Mouse (Mus musculus): ENCODE results near the gene Rbm44.

Gene Rbm44

DNA sequence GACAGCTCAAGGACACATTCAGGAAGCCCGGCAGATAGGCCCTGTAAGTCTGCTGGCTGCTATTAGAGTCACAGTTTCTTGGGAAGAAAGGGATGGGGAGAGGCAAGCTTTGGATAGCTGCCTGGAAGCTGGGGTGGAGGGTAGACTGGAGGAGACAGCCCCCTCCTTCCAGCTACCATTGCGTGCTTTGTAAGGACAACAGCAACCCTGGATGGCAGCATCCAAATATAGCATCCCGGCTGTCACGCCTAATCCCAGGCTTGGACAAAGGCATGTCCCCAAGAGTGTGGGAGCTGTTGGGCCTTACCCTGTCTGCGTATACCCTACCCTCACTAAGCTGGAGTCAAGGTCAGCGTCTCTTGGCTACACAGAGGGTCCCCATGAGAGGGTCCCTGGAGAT lies 64.5 kb downstream of the Rbm44 start:
- DNase-seq (ENCODE audit: extremely low spot score, low spot score), result no peak

DNA sequence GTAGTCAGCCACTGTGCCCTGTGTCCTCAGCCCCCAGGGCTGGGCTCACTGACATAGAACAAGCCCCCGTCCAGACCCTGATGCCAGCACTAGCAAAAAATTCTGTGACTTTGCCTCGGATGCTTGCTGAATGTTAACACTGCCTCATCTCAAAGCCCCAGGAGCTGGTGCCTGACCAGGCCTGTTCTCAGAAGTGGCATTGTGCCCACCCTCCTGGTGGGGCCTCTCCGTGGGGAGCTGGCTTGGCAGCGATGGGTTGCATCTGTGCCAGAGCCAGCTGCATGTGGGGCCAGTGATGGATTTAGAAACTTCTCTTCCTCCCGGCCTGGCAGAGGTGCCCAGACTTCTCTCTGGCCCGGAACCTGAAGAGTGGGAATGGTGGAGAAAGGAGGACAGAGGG lies 64.9 kb downstream of the Rbm44 start:
- DNase-seq (ENCODE audit: extremely low spot score, low spot score), result no peak

DNA sequence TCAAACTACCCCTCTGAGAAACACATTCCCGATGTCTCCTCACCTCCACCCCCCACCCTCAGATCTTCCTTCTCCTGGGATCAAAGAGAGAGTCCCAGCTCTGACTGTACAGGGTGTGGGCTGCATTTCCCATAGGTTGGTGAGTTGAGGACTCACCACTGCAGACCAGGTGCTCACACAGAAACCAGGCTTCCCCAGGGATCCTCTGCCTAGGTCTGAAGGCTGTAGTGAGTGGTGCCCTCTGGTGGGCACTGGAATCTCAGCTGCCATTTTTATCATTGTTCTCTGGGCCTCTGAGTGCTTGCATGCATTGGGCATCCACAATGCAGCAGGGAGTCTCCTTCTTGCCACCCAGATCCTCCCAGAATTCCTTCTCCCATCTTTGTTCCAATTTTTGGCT lies 66.2 kb downstream of the Rbm44 start:
- DNase-seq (ENCODE audit: extremely low spot score, low spot score), result peak; percentile 55

DNA sequence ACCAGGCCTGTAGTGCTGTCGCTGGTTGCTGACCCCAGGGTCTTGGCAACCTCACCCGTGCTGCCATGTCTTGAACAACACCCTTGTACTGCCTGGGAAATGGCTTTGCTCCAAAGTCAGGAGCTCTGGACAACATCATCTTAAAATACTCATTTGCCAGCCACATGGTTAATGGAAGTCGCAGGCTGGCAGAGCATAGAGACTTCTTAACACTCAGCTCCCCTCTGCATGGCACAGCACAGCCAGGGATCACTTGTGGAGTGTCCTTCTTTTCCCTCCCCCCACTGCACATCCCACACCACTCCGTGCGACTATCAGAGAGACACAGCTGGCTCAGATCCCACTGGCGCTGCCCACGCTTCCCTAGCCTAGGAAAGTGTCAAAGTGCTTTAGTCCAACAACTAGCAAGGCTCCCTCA lies 66.7 kb downstream of the Rbm44 start:
- no peak for DNase-seq (ENCODE audit: extremely low spot score, low spot score)

DNA sequence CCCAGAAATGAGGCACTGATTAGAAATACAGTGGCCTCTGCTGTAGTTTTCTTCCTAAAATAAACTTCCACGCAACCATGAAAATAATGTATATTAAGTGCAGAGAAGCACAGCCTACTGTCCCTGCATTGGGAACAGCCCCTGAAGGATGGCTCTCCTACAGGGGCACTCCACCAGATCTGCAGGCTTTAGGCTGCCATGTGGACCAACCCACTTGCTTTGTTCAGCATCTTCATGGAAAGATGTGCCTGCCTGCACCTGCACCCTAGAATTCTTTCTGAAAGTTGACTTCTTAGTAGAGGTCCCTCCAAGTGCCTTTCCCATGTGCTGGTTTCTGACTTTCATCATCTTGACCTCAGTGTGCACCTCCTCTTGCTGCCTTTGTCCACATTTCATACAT lies 70.4 kb downstream of the Rbm44 start:
- no peak for DNase-seq (ENCODE audit: extremely low spot score, low spot score)

DNA sequence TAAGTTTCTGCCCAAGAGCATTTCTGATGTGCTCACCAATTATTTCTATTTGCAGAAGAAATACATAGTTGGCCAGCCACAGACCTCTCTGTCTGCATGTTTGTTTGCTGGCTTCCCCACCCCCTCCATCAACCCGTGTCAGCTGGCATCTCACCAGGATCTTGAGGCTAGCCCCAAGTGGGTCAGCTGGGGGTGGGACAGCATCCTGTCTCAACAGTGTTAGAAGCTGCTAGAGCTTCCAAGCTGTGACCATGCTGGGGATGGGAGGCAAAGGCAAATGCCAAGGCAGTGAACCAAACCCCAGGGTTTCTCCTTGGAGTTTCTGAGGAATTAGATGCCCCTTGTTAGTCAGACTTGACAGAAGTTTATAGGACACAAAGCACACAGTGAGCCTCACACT lies 71.1 kb downstream of the Rbm44 start:
- no peak for DNase-seq (ENCODE audit: extremely low spot score, low spot score)

DNA sequence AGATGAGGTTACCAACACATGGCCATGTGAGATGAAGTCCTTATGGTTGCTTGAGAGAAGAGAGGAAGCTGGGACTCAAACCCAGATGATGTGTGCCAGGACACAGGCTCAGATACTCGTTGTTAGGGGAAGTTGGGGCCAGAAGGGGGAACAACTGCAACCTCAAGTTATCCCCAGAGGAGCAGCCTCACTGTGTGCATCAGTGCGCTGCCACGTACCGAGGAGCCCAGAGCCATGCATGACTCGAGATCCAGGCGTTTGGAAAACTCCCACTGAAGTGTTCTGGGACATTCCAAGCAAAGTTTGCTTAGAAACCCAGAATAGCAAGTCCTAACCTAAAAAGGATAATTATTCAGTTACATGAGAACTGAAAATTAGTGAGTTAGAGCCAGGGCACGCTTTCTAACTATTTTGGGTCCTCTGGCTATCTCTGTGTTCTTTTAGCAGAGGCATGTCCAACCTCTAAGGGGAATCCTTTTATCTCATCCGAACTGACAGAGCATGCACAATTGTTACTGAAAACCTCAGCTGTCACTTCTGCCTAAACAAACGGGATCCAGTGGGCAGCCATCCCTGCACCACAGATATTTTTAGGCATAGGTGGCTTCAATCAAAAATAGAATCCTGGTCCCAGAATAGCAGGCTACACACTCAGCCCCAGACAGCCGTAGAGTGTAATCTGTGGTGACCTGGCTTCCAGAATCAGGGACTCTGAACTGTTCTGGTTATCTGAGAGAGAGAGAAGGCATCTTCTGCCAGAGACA lies 71.8 kb downstream of the Rbm44 start:
- no peak for DNase-seq (ENCODE audit: extremely low spot score, low spot score)

DNA sequence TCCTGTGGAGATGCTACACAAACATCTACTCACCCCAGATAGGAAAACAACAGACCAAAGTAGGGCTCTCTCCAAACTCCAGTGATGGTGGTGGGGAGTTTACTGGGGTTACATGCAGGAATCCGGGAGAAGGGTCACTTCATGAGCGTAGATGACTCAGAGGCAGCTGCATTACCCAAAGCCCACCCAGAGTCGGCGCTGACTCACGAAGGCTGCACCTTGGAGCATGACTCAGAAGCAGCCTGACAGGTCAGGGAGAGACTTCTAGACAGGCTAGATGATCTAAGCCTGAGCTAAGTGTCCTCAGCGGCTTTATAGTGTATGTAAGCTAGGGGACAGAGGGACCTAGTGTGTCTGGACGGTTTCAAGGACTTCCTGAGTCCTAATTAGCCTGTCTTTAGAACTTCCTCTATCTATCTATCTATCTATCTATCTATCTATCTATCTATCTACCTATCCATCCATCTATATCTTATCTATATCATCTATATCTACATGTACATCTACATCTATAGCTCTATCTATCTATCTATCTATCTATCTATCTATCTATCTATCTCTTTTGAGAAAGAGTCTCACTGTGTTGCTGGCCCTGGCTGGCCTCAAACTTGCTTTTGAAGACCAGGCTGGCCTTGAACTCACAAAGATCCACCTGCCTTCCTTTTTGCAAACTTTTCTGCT lies 74.9 kb downstream of the Rbm44 start:
- no peak for DNase-seq (ENCODE audit: extremely low spot score, low spot score)

DNA sequence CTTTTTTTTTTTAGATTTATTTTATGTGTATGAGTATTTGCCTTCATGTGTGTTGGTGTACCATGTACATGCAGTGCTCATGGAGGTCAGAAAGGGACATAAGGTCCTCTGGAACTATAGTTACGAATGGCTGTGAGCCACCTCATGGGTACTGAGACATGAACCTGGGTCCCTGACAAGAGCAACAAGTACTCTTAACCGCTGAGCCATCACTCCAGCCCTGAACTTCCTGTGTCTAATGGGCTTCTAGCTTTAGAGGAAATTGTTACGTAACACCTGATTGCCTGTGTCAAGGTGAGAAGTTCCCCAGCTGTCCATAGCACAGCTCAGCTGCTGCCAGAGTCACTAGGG lies 75.4 kb downstream of the Rbm44 start:
- DNase-seq (ENCODE audit: extremely low spot score, low spot score), result no peak
